Comparison of ENCODE assay signal across 9 mouse cellular contexts in the genomic region with DNA sequence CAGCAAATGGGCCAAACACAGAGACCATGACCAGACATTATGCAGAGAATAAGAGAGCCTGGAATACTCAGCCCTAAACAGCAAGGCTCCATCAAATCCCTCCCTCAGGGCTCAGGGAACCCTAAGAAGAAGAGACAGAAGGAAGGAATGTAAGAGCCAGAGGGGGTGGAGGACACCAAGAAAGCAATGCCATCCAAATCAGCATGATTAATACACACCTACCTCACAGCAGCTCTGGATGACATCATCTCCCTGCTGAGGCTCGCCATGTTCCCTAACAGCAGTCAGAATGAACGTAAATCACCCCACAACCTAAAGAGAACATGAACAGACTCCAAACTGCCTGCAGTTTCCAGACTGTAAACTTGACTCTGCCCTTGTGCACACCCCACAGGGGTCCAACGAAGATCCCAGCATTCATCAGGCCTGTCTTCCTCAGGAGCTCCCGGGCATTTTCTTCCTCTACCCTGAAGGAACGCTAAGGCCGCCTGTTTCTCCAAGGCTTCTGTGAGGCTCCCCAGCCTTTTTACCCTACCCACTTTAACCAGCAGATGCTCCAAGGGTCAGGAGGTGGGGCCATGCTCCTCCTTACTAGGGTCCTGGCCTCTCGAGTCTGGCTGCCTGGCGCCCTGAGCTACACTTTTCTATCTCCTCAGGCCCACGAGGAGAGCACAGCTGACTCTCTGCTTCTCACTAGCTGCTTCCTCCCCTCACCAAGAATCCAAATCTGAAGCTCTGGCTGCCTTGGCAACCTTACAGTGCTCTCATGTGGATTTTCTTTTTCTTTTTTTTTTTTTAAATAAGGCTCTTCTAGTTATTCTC. TPM values are rescaled to one million over a fixed set of nuclear protein-coding genes. Genes with fewer than 3 reads are reported as not detected.
DNase-seq lines count a peak whose midpoint lies in the region; ATAC-seq and TF ChIP-seq lines count a peak whose summit lies in the region.
"Had no signal": no experiment of that assay in that cellular context is flagged by ENCODE, and none has a peak within 500 bp of the region (broad histone marks: within the 10 kb centered on the region; RNA-seq: fewer than 3 reads in every experiment).

No protein-coding gene starts in this region.

- no peak overlapping the region for H3K4me2 ChIP-seq in hindbrain, embryonic 11.5 days (replicated peaks; ENCODE audit: low read depth, low read length)
- peak overlapping the region; percentile 42 for H3K4me2 ChIP-seq in neural tube, embryonic 13.5 days

- 20% methylated on average over 9 of the region's 9 CpGs for WGBS in hindbrain, embryonic 11.5 days
- WGBS in neural tube, embryonic 13.5 days, result 6% methylated on average over 9 of the region's 9 CpGs

- intact Hi-C loops in left cerebral cortex, adult 2 months (cut with DNase I), result loop anchor here (1.0 to 2.0 kb wide), 2 partner anchors 12 to 18 kb away; no protein-coding TSS in a partner anchor

- H3K27ac ChIP-seq in hindbrain, embryonic 11.5 days (ENCODE audit: low read depth, low read length), result peak overlapping the region; percentile 75
- H3K27ac ChIP-seq in left cerebral cortex, adult 2 months, result peak overlapping the region; percentile 94
- peak overlapping the region; percentile 91 for H3K27ac ChIP-seq in neural tube, embryonic 13.5 days (replicated peaks)

- H3K4me3 ChIP-seq in hindbrain, embryonic 11.5 days (ENCODE audit: low read depth, low read length), result no peak overlapping the region
- H3K4me3 ChIP-seq in left cerebral cortex, adult 2 months, result peak overlapping the region; percentile 36
- H3K4me3 ChIP-seq in neural tube, embryonic 13.5 days, result no peak overlapping the region

- H3K4me1 ChIP-seq in hindbrain, embryonic 11.5 days (replicated peaks; ENCODE audit: control insufficient read depth, insufficient read depth, low read length), result peaks cover 16% of the 10 kb centered on the region
- H3K4me1 ChIP-seq in neural tube, embryonic 13.5 days (replicated peaks), result peaks cover 72% of the 10 kb centered on the region

- H3K36me3 ChIP-seq in hindbrain, embryonic 11.5 days (ENCODE audit: control insufficient read depth, insufficient read depth, low read length), result no peaks in the 10 kb centered on the region
- H3K36me3 ChIP-seq in neural tube, embryonic 13.5 days, result no peaks in the 10 kb centered on the region

- ATAC-seq in hindbrain, embryonic 11.5 days (ENCODE audit: low FRiP score), result peak; percentile 60
- peak; percentile 66 for ATAC-seq in neural tube, embryonic 13.5 days (ENCODE audit: low read depth)

- no peaks in the 10 kb centered on the region for H3K27me3 ChIP-seq in hindbrain, embryonic 11.5 days (ENCODE audit: control insufficient read depth, insufficient read depth, low read length)
- no peaks in the 10 kb centered on the region for H3K27me3 ChIP-seq in neural tube, embryonic 13.5 days

- 0 out of 2 replicates have a peak overlapping the region, but pooled peaks have one; percentile 19 for H3K9ac ChIP-seq in hindbrain, embryonic 11.5 days (ENCODE audit: low read depth, low read length)
- peak overlapping the region; percentile 59 for H3K9ac ChIP-seq in neural tube, embryonic 13.5 days

- H3K9me3 ChIP-seq in hindbrain, embryonic 11.5 days (ENCODE audit: control insufficient read depth, low read length), result no peaks in the 10 kb centered on the region
- H3K9me3 ChIP-seq in neural tube, embryonic 13.5 days, result no peaks in the 10 kb centered on the region
- H3K9me3 ChIP-seq: G1E had no signal

- peak; percentile 38 to 63 for DNase-seq in layer of hippocampus, adult 18-20 months (ENCODE audit: low spot score in 2 of 2)
- no peak for DNase-seq in layer of hippocampus, postnatal 10 days (ENCODE audit: low spot score in 2 of 2)
- DNase-seq in embryo, embryonic 9.5 days (ENCODE audit: extremely low spot score), result peak; percentile 39
- DNase-seq in hindbrain, embryonic 11.5 days (ENCODE audit: low spot score), result peak; percentile 37
- peak; percentile 47 to 51 for DNase-seq in left cerebral cortex, adult 2 months (ENCODE audit: extremely low spot score in 1 of 2, low spot score in 2 of 2)
- DNase-seq in adipocyte (ENCODE audit: low spot score), result no peak
- no peak for DNase-seq in thymus, adult 18-20 months

- no peak for TF ChIP-seq CTCF in left cerebral cortex, adult 2 months (IDR thresholded peaks at IDR 0.05)

RNA-seq across cellular contexts. Expression of a gene that starts 15.0 kb away (rescaled TPM):
- total RNA-seq in layer of hippocampus, adult 18-20 months (2021), result 10 to 100 TPM; 26.6 to 28.4 TPM
- 10 to 100 TPM; 19.6 to 25.6 TPM for total RNA-seq in layer of hippocampus, postnatal 10 days (2021)
- 6.9 and 8.4 TPM in 2 replicates for polyA plus RNA-seq in hindbrain, embryonic 11.5 days (2014; fragmentation: Nextera tagmentation; extraction: Ambion mirVana)
- total RNA-seq in left cerebral cortex, adult 2 months (2021), result 10 to 100 TPM; 49.4 to 51.3 TPM
- polyA plus RNA-seq in neural tube, embryonic 13.5 days (2015; fragmentation: Nextera tagmentation; extraction: Ambion mirVana), result 4.5 and 4.8 TPM in 2 replicates

RNA-seq across cellular contexts. Expression of a gene that starts 40.7 kb away (rescaled TPM):
- total RNA-seq in layer of hippocampus, adult 18-20 months (2021), result not detected
- total RNA-seq in layer of hippocampus, postnatal 10 days (2021), result under 1 TPM; 0.21 to 0.22 TPM
- polyA plus RNA-seq in hindbrain, embryonic 11.5 days (2014; fragmentation: Nextera tagmentation; extraction: Ambion mirVana), result 0.32 TPM in 1 of 2 replicates, not detected in the other
- under 1 TPM; 0.34 to 0.49 TPM for total RNA-seq in left cerebral cortex, adult 2 months (2021)
- polyA plus RNA-seq in neural tube, embryonic 13.5 days (2015; fragmentation: Nextera tagmentation; extraction: Ambion mirVana), result 0.25 TPM in 1 of 2 replicates, not detected in the other
- polyA plus RNA-seq: G1E had no signal

Comparison
In these comparisons a context has a peak if more than half of its experiments do, and no peak if none do; other contexts are left out.
1. DNase-seq: peak in layer of hippocampus, adult 18-20 months (2 of 2), embryo, embryonic 9.5 days (single experiment), hindbrain, embryonic 11.5 days (single experiment) and left cerebral cortex, adult 2 months (2 of 2); none in layer of hippocampus, postnatal 10 days (0 of 2), adipocyte (single experiment) and thymus, adult 18-20 months (0 of 2).
2. Peak in every context shown above with its lines, with median percentiles within 50 percentile points of each other: H3K27ac ChIP-seq.